Mouse (Mus musculus) spleen, adult 2 months (tissue): Measurements from ENCODE around the gene Ubr2. TPM values are rescaled to one million over a fixed set of nuclear protein-coding genes. Genes with fewer than 3 reads are reported as not detected.

Experiments used
- DNase-seq, 2 experiments: peaks; one replicate each; pipeline versions ENCODE4 v3.0.0 to v3.0.0-alpha.2; 2012 to 2021; ENCODE audit warnings: low spot score in 2 of 2, low read depth in 1 of 2
- H3K27ac ChIP-seq: fragments of 200-500 bp; 2 replicates; pipeline ENCODE4 v1.5.1; 2012; ENCODE audit warnings: low read length, inconsistent platforms; ENCODE audit not compliant: insufficient read depth
- H3K27me3 ChIP-seq: fragments of 200-500 bp; 2 replicates; pipeline ENCODE4 v1.6.1; 2012; ENCODE audit warnings: mild to moderate bottlenecking, moderate library complexity, low read length, inconsistent platforms; ENCODE audit not compliant: control insufficient read depth, insufficient read depth
- H3K36me3 ChIP-seq: fragments of 200-500 bp; 2 replicates; pipeline ENCODE4 v1.6.1; 2012; ENCODE audit warnings: mild to moderate bottlenecking, low read length, inconsistent platforms; ENCODE audit not compliant: control insufficient read depth, insufficient read depth
- H3K4me1 ChIP-seq: fragments of 200-500 bp; 2 replicates; pipeline ENCODE4 v1.6.1; 2011; ENCODE audit warnings: inconsistent platforms; ENCODE audit not compliant: control insufficient read depth, insufficient read depth, insufficient read length
- H3K4me3 ChIP-seq: fragments of 200-500 bp; 2 replicates; pipeline ENCODE4 v1.5.1; 2011; ENCODE audit warnings: mild to moderate bottlenecking, inconsistent platforms; ENCODE audit not compliant: insufficient read depth, insufficient read length; ENCODE audit errors: extremely low read depth
- CTCF ChIP-seq: fragments of 200-500 bp; IDR thresholded peaks from 2 replicates; pipeline ENCODE4 v1.5.1; 2011; ENCODE audit warnings: mild to moderate bottlenecking, inconsistent platforms; ENCODE audit not compliant: insufficient read depth, insufficient read length, insufficient replicate concordance; ENCODE audit errors: extremely low read depth
- POLR2A ChIP-seq: fragments of 200-500 bp; IDR thresholded peaks from 2 replicates; pipeline ENCODE4 v1.6.1; 2011; ENCODE audit warnings: low read depth, low read length, inconsistent platforms
- WGBS: fragments of 180-500 bp; shearing (Covaris S2); methylation state at CpG from one replicate; pipeline ENCODE4 v1.1.7; 2018; 5-methylcytosine and 5-hydroxymethylcytosine counted together
- polyA plus RNA-seq: library from polyadenylated mRNA; depleted of rRNA; stranded (reverse); fragments of >200 nt; gene quantifications from 2 replicates; pipeline ENCODE4 v1.2.3, GENCODE M21; 2012

The Ubr2 gene
- polyA plus RNA-seq, 1 experiment: 31.3 TPM

- no peaks in the 10 kb centered on the region for H3K36me3 ChIP-seq
- WGBS: 90% methylated on average over 14 of the region's 14 CpGs
- H3K27ac ChIP-seq: no peak overlapping the region
- no peaks in the 10 kb centered on the region for H3K4me1 ChIP-seq
- no peak for DNase-seq
- H3K27me3 ChIP-seq: no peaks in the 10 kb centered on the region
- no peak overlapping the region for H3K4me3 ChIP-seq
- TF ChIP-seq CTCF (no peak), POLR2A (no peak)
These were observed 32.5 kb upstream of the Ubr2 start for GRCm38 (mm10) chr17:47042866-47043265.

GRCm38 (mm10) chr17:47038844-47039803 lies 28.8 kb upstream of the Ubr2 start:
- TF ChIP-seq CTCF: peak; percentile 95
- TF ChIP-seq POLR2A: no peak
- Histone ChIP-seq H3K27me3 (no peaks in the 10 kb centered on the region), H3K4me3 (no peak overlapping the region), H3K4me1 (no peaks in the 10 kb centered on the region), H3K27ac (no peak overlapping the region), H3K36me3 (no peaks in the 10 kb centered on the region)
- DNase-seq: peak; percentile 9 to 55
- WGBS: 33% methylated on average over 18 of the region's 18 CpGs

- no peaks in the 10 kb centered on the region for H3K4me1 ChIP-seq
- no peak overlapping the region for H3K27ac ChIP-seq
- H3K4me3 ChIP-seq: no peak overlapping the region
- 0 out of 2 replicates have a peak, but pooled peaks cover 1% of the 10 kb centered on the region for H3K27me3 ChIP-seq
- TF ChIP-seq POLR2A (no peak), CTCF (no peak)
- no peak for DNase-seq
- no peaks in the 10 kb centered on the region for H3K36me3 ChIP-seq
These were observed 24.2 kb upstream of the Ubr2 start for GRCm38 (mm10) chr17:47034536-47034935.

GRCm38 (mm10) chr17:47033643-47034042 lies 23.3 kb upstream of the Ubr2 start:
- H3K27ac ChIP-seq: no peak overlapping the region
- whole genome bisulfite sequencing: 3% methylated on average over 4 of the region's 4 CpGs
- 0 out of 2 replicates have a peak, but pooled peaks cover 1% of the 10 kb centered on the region for H3K27me3 ChIP-seq
- peak in 1 of 2 experiments; percentile 36 for DNase-seq
- H3K36me3 ChIP-seq: no peaks in the 10 kb centered on the region
- TF ChIP-seq CTCF (peak; percentile 52; the same call in 1 of the 2 replicates), POLR2A (no peak)
- H3K4me1 ChIP-seq: no peaks in the 10 kb centered on the region
- no peak overlapping the region for H3K4me3 ChIP-seq

- no peak for DNase-seq
- H3K27me3 ChIP-seq: 0 out of 2 replicates have a peak, but pooled peaks cover under 1% of the 10 kb centered on the region
- WGBS: 86% methylated on average over 1 of the region's 1 CpGs
- H3K4me3 ChIP-seq: no peak overlapping the region
- H3K36me3 ChIP-seq: no peaks in the 10 kb centered on the region
- TF ChIP-seq POLR2A (no peak), CTCF (no peak)
- no peaks in the 10 kb centered on the region for H3K4me1 ChIP-seq
- no peak overlapping the region for H3K27ac ChIP-seq
These were observed 14.4 kb upstream of the Ubr2 start for GRCm38 (mm10) chr17:47024805-47025204.

GRCm38 (mm10) chr17:47023369-47023768 lies 13.0 kb upstream of the Ubr2 start:
- Histone ChIP-seq H3K27me3 (no peaks in the 10 kb centered on the region), H3K36me3 (no peaks in the 10 kb centered on the region), H3K4me3 (no peak overlapping the region), H3K27ac (no peak overlapping the region), H3K4me1 (no peaks in the 10 kb centered on the region)
- 71% methylated on average over 1 of the region's 1 CpGs for WGBS
- no peak for DNase-seq
- no peak for TF ChIP-seq POLR2A
- TF ChIP-seq CTCF: no peak

- no peak for DNase-seq
These were observed 2.5 kb upstream of the Ubr2 start for GRCm38 (mm10) chr17:47012896-47013295.

More at GRCm38 (mm10) chr17:47012896-47013295, 2.5 kb upstream of the Ubr2 start:
- WGBS: 78% methylated on average over 11 of the region's 11 CpGs
- no peak overlapping the region for H3K27ac ChIP-seq
- peaks cover 2% of the 10 kb centered on the region; the same call in 1 of the 2 replicates for H3K4me1 ChIP-seq
- no peaks in the 10 kb centered on the region for H3K36me3 ChIP-seq
- H3K27me3 ChIP-seq: no peaks in the 10 kb centered on the region
- no peak overlapping the region for H3K4me3 ChIP-seq
- no peak for TF ChIP-seq POLR2A
